Mouse (Mus musculus) left cerebral cortex, postnatal 4 days (tissue): ENCODE measurements around the gene Abcc3. TPM values are rescaled to one million over a fixed set of nuclear protein-coding genes. Genes with fewer than 3 reads are reported as not detected.

Experiments
- DNase-seq: peaks from one replicate; pipeline ENCODE4 v3.0.0-alpha.2; 2022
- intact Hi-C: fragments of 180-260 bp; cut with DNase I; formaldehyde crosslinking; loops from one replicate; pipeline ENCODE4 v1.15.1; 2025
- total RNA-seq, 2 experiments: library from RNA; stranded (reverse); gene quantifications; 2 replicates each; pipeline ENCODE4 v1.2.3; 2021

The Abcc3 gene
- 1 to 10 TPM in 1 of 2 experiments, under 1 TPM in 1; 0.70 to 1.4 TPM for total RNA-seq

GRCm38 (mm10) chr11:94392672-94393109, at the start of gene Abcc3:
Gene Abcc3 (minus strand): TSS chr11:94392997.
- no peak for DNase-seq
- intact Hi-C loops: loop anchor here (5.0 kb wide), 1 partner anchor 35 kb away; no protein-coding TSS in a partner anchor

- no peak for DNase-seq
- intact Hi-C loops: no loop called here
Measured at GRCm38 (mm10) chr11:94441752-94442151, 49.0 kb upstream of the Abcc3 start.

- DNase-seq: no peak
- intact Hi-C loops: no loop called here
Measured at GRCm38 (mm10) chr11:94441122-94441521, 48.3 kb upstream of the Abcc3 start.

- no peak for DNase-seq
- intact Hi-C loops: no loop called here
Measured at GRCm38 (mm10) chr11:94440421-94440820, 47.6 kb upstream of the Abcc3 start.

- DNase-seq: no peak
- intact Hi-C loops: no loop called here
Measured at GRCm38 (mm10) chr11:94429011-94429651, 36.3 kb upstream of the Abcc3 start.

GRCm38 (mm10) chr11:94428091-94428835, 35.5 kb upstream of the Abcc3 start:
- DNase-seq: peak; percentile 96
- intact Hi-C loops: no loop called here

GRCm38 (mm10) chr11:94425656-94426055, 32.9 kb upstream of the Abcc3 start:
- intact Hi-C loops: no loop called here
- DNase-seq: no peak

GRCm38 (mm10) chr11:94425215-94425614, 32.4 kb upstream of the Abcc3 start:
- DNase-seq: no peak
- intact Hi-C loops: no loop called here

- intact Hi-C loops: no loop called here
- DNase-seq: no peak
Measured at GRCm38 (mm10) chr11:94424380-94424779, 31.6 kb upstream of the Abcc3 start.

GRCm38 (mm10) chr11:94423855-94424254, 31.1 kb upstream of the Abcc3 start:
- peak; percentile 73 for DNase-seq
- intact Hi-C loops: no loop called here

GRCm38 (mm10) chr11:94420991-94421390, 28.2 kb upstream of the Abcc3 start:
- no peak for DNase-seq
- intact Hi-C loops: no loop called here

GRCm38 (mm10) chr11:94420325-94420724, 27.5 kb upstream of the Abcc3 start:
- DNase-seq: no peak
- intact Hi-C loops: no loop called here

GRCm38 (mm10) chr11:94419004-94419727, 26.4 kb upstream of the Abcc3 start:
- no peak for DNase-seq
- intact Hi-C loops: no loop called here

GRCm38 (mm10) chr11:94414042-94414441, 21.2 kb upstream of the Abcc3 start:
- intact Hi-C loops: no loop called here

GRCm38 (mm10) chr11:94413516-94413915, 20.7 kb upstream of the Abcc3 start:
- DNase-seq: peak; percentile 92
- intact Hi-C loops: no loop called here

More at GRCm38 (mm10) chr11:94414042-94414441, 21.2 kb upstream of the Abcc3 start:
- no peak for DNase-seq

- intact Hi-C loops: no loop called here
- peak; percentile 55 for DNase-seq
Measured at GRCm38 (mm10) chr11:94412998-94413469, 20.2 kb upstream of the Abcc3 start.

GRCm38 (mm10) chr11:94412562-94412961, 19.8 kb upstream of the Abcc3 start:
- DNase-seq: no peak
- intact Hi-C loops: no loop called here

- intact Hi-C loops: no loop called here
- peak; percentile 70 for DNase-seq
Measured at GRCm38 (mm10) chr11:94407803-94408321, 15.1 kb upstream of the Abcc3 start.

- intact Hi-C loops: no loop called here
- no peak for DNase-seq
Measured at GRCm38 (mm10) chr11:94405348-94405747, 12.6 kb upstream of the Abcc3 start.

- DNase-seq: peak; percentile 80
- intact Hi-C loops: loop anchor here (5.0 kb wide), 1 partner anchor 62 kb away; no protein-coding TSS in a partner anchor
Measured at GRCm38 (mm10) chr11:94404641-94405260, 12.0 kb upstream of the Abcc3 start.
